Mouse (Mus musculus) heart, adult 2 months (tissue): ENCODE measurements around the gene Tenm4. TPM values are rescaled to one million over a fixed set of nuclear protein-coding genes. Genes with fewer than 3 reads are reported as not detected.

Experiments
- DNase-seq, 2 experiments: peaks; one replicate each; pipeline ENCODE4 v3.0.0; 2021
- H3K27ac ChIP-seq: fragments of 200-600 bp; 2 replicates; pipeline ENCODE4 v1.8.1; 2022
- H3K27me3 ChIP-seq: fragments of 200-500 bp; 2 replicates; pipeline ENCODE4 v1.6.1; 2012; ENCODE audit warnings: mild to moderate bottlenecking, low read length, inconsistent platforms, mixed read lengths; ENCODE audit not compliant: control insufficient read depth, insufficient read depth
- H3K36me3 ChIP-seq: fragments of 200-500 bp; 2 replicates; pipeline ENCODE4 v1.6.1; 2012; ENCODE audit warnings: low read length, inconsistent platforms; ENCODE audit not compliant: control insufficient read depth, insufficient read depth
- H3K4me1 ChIP-seq: fragments of 200-500 bp; 2 replicates; pipeline ENCODE4 v1.6.1; 2011; ENCODE audit warnings: low read length; ENCODE audit not compliant: control insufficient read depth, insufficient read depth
- H3K4me3 ChIP-seq: fragments of 200-600 bp; 2 replicates; pipeline ENCODE4 v1.8.1; 2022
- H3K79me2 ChIP-seq: fragments of 200-500 bp; replicated peaks from 2 replicates; pipeline ENCODE4 v1.6.1; 2012; ENCODE audit warnings: mild to moderate bottlenecking, inconsistent platforms, low read length, moderate library complexity, mixed read lengths; ENCODE audit not compliant: control insufficient read depth, insufficient read depth
- H3K9ac ChIP-seq: fragments of 200-500 bp; 2 replicates; pipeline ENCODE4 v1.6.1; 2012; ENCODE audit warnings: low read depth, mild to moderate bottlenecking, control low read depth, inconsistent platforms, low read length, mixed read lengths
- CTCF ChIP-seq: fragments of 200-600 bp; IDR thresholded peaks from 2 replicates; pipeline ENCODE4 v1.8.1; 2022; ENCODE audit warnings: antibody characterized with exemption, mild to moderate bottlenecking, moderate library complexity
- EP300 ChIP-seq: fragments of 200-500 bp; IDR thresholded peaks from 2 replicates; pipeline ENCODE4 v1.6.1; 2011; ENCODE audit warnings: low read depth, low read length, control low read depth; ENCODE audit not compliant: insufficient read depth
- POLR2A ChIP-seq: fragments of 200-500 bp; IDR thresholded peaks from 2 replicates; pipeline ENCODE4 v1.6.1; 2011; ENCODE audit warnings: mild to moderate bottlenecking, low read depth, low read length, control low read depth; ENCODE audit not compliant: insufficient read depth
- WGBS: fragments of 180-500 bp; shearing (Covaris S2); methylation state at CpG from one replicate; pipeline ENCODE4 v1.1.7; 2018; 5-methylcytosine and 5-hydroxymethylcytosine counted together
- intact Hi-C: fragments of 180-260 bp; cut with DNase I; formaldehyde crosslinking; loops from one replicate; pipeline ENCODE4 v1.15.1; 2025
- polyA plus RNA-seq: library from polyadenylated mRNA; depleted of rRNA; stranded (reverse); fragments of >200 nt; gene quantifications from 2 replicates; pipeline ENCODE4 v1.2.3, GENCODE M21; 2012
- total RNA-seq, 2 experiments: library from RNA; stranded (reverse); gene quantifications; 2 replicates each; pipeline ENCODE4 v1.2.3; 2021

The Tenm4 gene
- total and polyA plus RNA-seq, 3 experiments = 0.34 to 1.3 (median 0.74) TPM

GRCm38 (mm10) chr7:96709891-96710290, 538.8 kb downstream of the Tenm4 start:
- Histone ChIP-seq H3K27me3 (no peaks in the 10 kb centered on the region), H3K79me2 (no peaks in the 10 kb centered on the region), H3K36me3 (no peaks in the 10 kb centered on the region), H3K4me3 (no peak overlapping the region), H3K4me1 (no peaks in the 10 kb centered on the region; the same call in 1 of the 2 replicates), H3K9ac (no peak overlapping the region), H3K27ac (no peak overlapping the region)
- WGBS = 80% methylated on average over 4 of the region's 4 CpGs
- intact Hi-C loops = no loop called here
- no peak for DNase-seq
- TF ChIP-seq EP300 (no peak), POLR2A (no peak), CTCF (no peak)

DNA sequence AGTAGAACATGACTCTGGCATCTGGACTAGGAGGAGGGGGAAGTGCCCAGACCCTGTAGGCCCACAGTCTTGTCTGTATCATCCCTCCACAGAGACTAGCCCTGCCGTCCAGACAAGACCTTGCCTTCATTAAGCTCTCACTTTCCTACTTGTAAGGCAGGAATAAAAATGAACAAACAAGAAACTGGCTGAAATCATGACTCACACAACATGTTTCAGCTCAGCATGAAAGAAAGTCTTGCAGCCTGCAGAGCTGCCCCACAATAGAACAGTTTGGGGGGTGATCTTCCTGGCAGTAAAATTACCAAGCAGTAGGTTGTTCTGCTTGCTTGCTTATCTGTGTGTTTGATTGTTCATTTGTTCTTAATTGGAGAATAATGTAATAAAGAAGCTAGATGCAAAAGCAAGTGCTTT, 539.6 kb downstream of the Tenm4 start:
- no peak overlapping the region for H3K4me3 ChIP-seq
- DNase-seq = no peak
- H3K27ac ChIP-seq = no peak overlapping the region
- H3K79me2 ChIP-seq = no peaks in the 10 kb centered on the region
- H3K36me3 ChIP-seq = no peaks in the 10 kb centered on the region
- intact Hi-C loops = no loop called here
- no peaks in the 10 kb centered on the region; the same call in 1 of the 2 replicates for H3K4me1 ChIP-seq
- no peak overlapping the region for H3K9ac ChIP-seq
- H3K27me3 ChIP-seq = no peaks in the 10 kb centered on the region
- no peak for TF ChIP-seq POLR2A
- TF ChIP-seq CTCF = no peak
- TF ChIP-seq EP300 = no peak
- 69% methylated on average over 1 of the region's 1 CpGs for WGBS

DNA sequence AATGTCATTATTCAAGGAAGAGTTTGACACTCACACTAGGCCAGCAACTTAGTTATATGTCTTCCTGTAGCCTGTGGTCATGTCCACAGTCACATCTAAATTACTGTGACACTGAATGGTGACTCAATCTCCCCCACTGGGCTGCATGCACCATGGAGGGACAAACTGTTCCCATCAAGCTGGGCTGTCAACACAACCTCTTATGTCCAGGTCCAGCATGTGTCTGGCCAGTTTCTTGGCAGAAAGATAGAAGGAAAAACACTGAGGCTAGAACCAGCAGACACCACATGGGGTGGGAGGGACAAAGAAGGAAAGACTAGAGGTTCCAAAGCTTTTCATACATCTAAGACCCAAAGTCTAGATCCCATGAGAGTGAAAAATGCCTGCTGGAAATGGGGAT, 541.8 kb downstream of the Tenm4 start:
- Histone ChIP-seq H3K79me2 (no peaks in the 10 kb centered on the region), H3K9ac (no peak overlapping the region), H3K4me3 (no peak overlapping the region), H3K27ac (no peak overlapping the region), H3K27me3 (no peaks in the 10 kb centered on the region), H3K4me1 (no peaks in the 10 kb centered on the region; the same call in 1 of the 2 replicates), H3K36me3 (no peaks in the 10 kb centered on the region)
- intact Hi-C loops = no loop called here
- DNase-seq = peak; percentile 58 to 67
- TF ChIP-seq CTCF (no peak), EP300 (peak; percentile 97)

DNA sequence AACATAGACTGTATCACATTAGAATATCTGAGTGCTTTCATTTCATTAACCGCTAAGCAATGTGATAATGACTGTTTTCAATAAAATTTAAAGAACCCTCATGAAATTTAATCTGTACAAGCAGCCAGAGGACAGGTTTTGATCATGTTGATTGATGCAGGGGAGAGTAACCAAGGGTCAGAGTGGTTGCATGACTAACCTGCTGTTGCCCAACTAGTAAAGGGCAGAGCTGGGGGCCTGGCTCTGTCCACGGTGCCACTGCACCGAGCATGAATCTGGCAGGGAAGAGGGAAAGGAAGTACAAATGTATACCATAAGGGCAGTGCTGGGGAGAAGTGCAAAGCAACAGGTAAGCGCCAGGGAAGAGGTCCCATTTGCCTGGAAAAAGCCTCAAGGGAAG, 545.9 kb downstream of the Tenm4 start:
- WGBS = 79% methylated on average over 4 of the region's 4 CpGs
- H3K4me3 ChIP-seq = no peak overlapping the region
- no peaks in the 10 kb centered on the region for H3K36me3 ChIP-seq
- TF ChIP-seq EP300 (no peak), POLR2A (no peak), CTCF (no peak)
- intact Hi-C loops = no loop called here
- no peaks in the 10 kb centered on the region for H3K4me1 ChIP-seq
- no peak for DNase-seq
- H3K9ac ChIP-seq = no peak overlapping the region
- no peaks in the 10 kb centered on the region for H3K79me2 ChIP-seq
- H3K27me3 ChIP-seq = no peaks in the 10 kb centered on the region
- no peak overlapping the region for H3K27ac ChIP-seq

- no peak overlapping the region for H3K9ac ChIP-seq
- 62% methylated on average over 14 of the region's 14 CpGs for WGBS
- no peaks in the 10 kb centered on the region for H3K79me2 ChIP-seq
- H3K27me3 ChIP-seq = no peaks in the 10 kb centered on the region
- H3K4me1 ChIP-seq = no peaks in the 10 kb centered on the region
- TF ChIP-seq EP300 (no peak), POLR2A (no peak), CTCF (no peak)
- no peak overlapping the region for H3K27ac ChIP-seq
- no peak overlapping the region for H3K4me3 ChIP-seq
- no peaks in the 10 kb centered on the region for H3K36me3 ChIP-seq
- no peak for DNase-seq
- intact Hi-C loops = no loop called here
Observed at GRCm38 (mm10) chr7:96718201-96719155, 547.4 kb downstream of the Tenm4 start.

GRCm38 (mm10) chr7:96719926-96720325, 548.9 kb downstream of the Tenm4 start:
- WGBS = 52% methylated on average over 1 of the region's 1 CpGs
- no peak overlapping the region for H3K27ac ChIP-seq
- H3K4me1 ChIP-seq = no peaks in the 10 kb centered on the region
- H3K9ac ChIP-seq = no peak overlapping the region
- no peak overlapping the region for H3K4me3 ChIP-seq
- intact Hi-C loops = no loop called here
- no peak for TF ChIP-seq CTCF
- no peak for TF ChIP-seq POLR2A
- no peak for TF ChIP-seq EP300
- no peaks in the 10 kb centered on the region for H3K36me3 ChIP-seq
- no peaks in the 10 kb centered on the region for H3K27me3 ChIP-seq
- no peak for DNase-seq
- no peaks in the 10 kb centered on the region for H3K79me2 ChIP-seq
